ENCODE assay signal across 8 mouse cellular contexts in the genomic region with DNA sequence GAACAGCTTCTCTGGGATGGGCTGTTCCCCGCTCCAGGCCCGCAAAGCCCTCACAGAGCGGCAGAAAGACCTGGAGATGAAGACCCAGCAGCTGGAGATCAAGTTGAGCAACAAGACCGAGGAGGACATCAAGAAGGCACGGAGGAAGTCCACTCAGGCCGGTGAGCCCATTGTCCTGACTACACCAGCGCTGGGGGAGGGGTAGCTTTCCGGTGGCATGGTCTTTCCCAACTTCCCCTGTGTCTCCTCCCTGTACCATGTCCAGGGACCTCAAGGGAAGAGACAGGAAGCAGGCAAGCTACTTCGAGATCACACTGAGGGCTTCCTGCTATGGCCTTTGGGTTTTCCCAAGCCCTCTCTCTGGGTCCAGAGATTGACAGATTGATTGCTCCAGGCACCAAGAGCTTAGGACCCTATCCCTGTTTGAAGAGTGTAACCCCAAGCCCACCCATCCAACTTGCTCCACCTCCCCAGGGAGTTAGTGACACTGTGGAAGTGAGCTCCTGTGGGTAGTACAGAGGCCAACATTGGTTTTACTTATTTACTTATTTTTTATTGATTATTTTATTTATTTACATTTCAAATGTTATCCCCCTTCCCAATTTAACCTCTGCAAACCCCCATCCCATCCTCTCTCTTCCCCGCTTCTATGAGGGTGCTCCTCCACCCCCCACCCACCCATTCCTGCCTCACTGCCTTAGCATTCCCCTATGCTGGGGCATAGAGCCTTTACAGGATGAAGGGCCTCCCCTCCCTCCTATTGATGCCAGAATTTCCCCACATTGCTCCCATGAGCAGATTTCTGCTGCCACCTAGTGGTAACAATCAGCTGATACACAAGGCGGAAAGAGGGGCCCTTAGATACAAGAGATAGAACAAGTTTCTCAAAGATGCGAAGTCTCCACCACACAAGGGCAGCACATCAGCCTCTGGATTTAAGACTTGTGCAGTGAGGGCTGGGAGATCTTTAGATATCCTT. TPM values are rescaled to one million over a fixed set of nuclear protein-coding genes. Genes with fewer than 3 reads are reported as not detected.
DNase-seq lines count a peak whose midpoint lies in the region; ATAC-seq and TF ChIP-seq lines count a peak whose summit lies in the region.

No protein-coding gene starts in this region.

- H3K27me3 ChIP-seq in embryonic facial prominence, embryonic 11.5 days (ENCODE audit: control insufficient read depth, insufficient read depth, low read length): no peaks in the 10 kb centered on the region
- no peaks in the 10 kb centered on the region for H3K27me3 ChIP-seq in hindbrain, postnatal 0 days (ENCODE audit: insufficient read depth, low read length)
- H3K27me3 ChIP-seq in liver, embryonic 14.5 days (ENCODE audit: control insufficient read depth, insufficient read depth, low read length): no peaks in the 10 kb centered on the region
- H3K27me3 ChIP-seq in neural tube, embryonic 13.5 days: no peaks in the 10 kb centered on the region

- ATAC-seq in embryonic facial prominence, embryonic 11.5 days (replicated peaks; ENCODE audit: insufficient number of reproducible peaks, low FRiP score, low TSS enrichment, low read depth): 0 out of 2 replicates have a peak, but pooled peaks have one; percentile 48
- peak; percentile 83 for ATAC-seq in hindbrain, postnatal 0 days
- no peak for ATAC-seq in liver, embryonic 14.5 days (ENCODE audit: insufficient read depth)
- peak; percentile 86 for ATAC-seq in neural tube, embryonic 13.5 days (ENCODE audit: low read depth)
- ATAC-seq in monocyte, adult 5-6 weeks (replicated peaks; ENCODE audit: insufficient number of reproducible peaks, low FRiP score, low TSS enrichment, poor library complexity, severe bottlenecking): no peak; the same call in 1 of the 2 replicates

- H3K4me3 ChIP-seq in embryonic facial prominence, embryonic 11.5 days (ENCODE audit: low read depth, low read length): no peak overlapping the region
- no peak overlapping the region for H3K4me3 ChIP-seq in hindbrain, postnatal 0 days (ENCODE audit: low read length)
- H3K4me3 ChIP-seq in liver, embryonic 14.5 days (ENCODE audit: insufficient read depth in 1 of 2, low read depth in 2 of 2, low read length in 2 of 2): no peak overlapping the region
- no peak overlapping the region for H3K4me3 ChIP-seq in neural tube, embryonic 13.5 days

- H3K36me3 ChIP-seq in embryonic facial prominence, embryonic 11.5 days (replicated peaks; ENCODE audit: control insufficient read depth, insufficient read depth, low read depth, low read length): no peaks in the 10 kb centered on the region
- no peaks in the 10 kb centered on the region for H3K36me3 ChIP-seq in hindbrain, postnatal 0 days (ENCODE audit: insufficient read depth, low read length)
- H3K36me3 ChIP-seq in liver, embryonic 14.5 days (replicated peaks; ENCODE audit: control insufficient read depth, insufficient read depth, low read depth): no peaks in the 10 kb centered on the region
- H3K36me3 ChIP-seq in neural tube, embryonic 13.5 days: no peaks in the 10 kb centered on the region

- no peak for TF ChIP-seq EP300 in liver, embryonic 14.5 days (IDR thresholded peaks at IDR 0.05; ENCODE audit: low read depth)

- 59% methylated on average over 12 of the region's 12 CpGs for WGBS in embryonic facial prominence, embryonic 11.5 days
- 62% methylated on average over 12 of the region's 12 CpGs for WGBS in hindbrain, postnatal 0 days
- WGBS in liver, embryonic 14.5 days (ENCODE audit: insufficient replicate concordance): 25% methylated on average over 12 of the region's 12 CpGs
- 62% methylated on average over 12 of the region's 12 CpGs for WGBS in neural tube, embryonic 13.5 days

- no peak overlapping the region for H3K9ac ChIP-seq in embryonic facial prominence, embryonic 11.5 days (replicated peaks; ENCODE audit: low read length)
- H3K9ac ChIP-seq in hindbrain, postnatal 0 days (replicated peaks; ENCODE audit: low read length): no peak overlapping the region
- no peak overlapping the region for H3K9ac ChIP-seq in liver, embryonic 14.5 days (replicated peaks)
- no peak overlapping the region for H3K9ac ChIP-seq in neural tube, embryonic 13.5 days

- H3K27ac ChIP-seq in embryonic facial prominence, embryonic 11.5 days (replicated peaks; ENCODE audit: low read depth, low read length): no peak overlapping the region
- H3K27ac ChIP-seq in hindbrain, postnatal 0 days: no peak overlapping the region
- H3K27ac ChIP-seq in liver, embryonic 14.5 days: no peak overlapping the region
- H3K27ac ChIP-seq in neural tube, embryonic 13.5 days (replicated peaks): no peak overlapping the region

- TF ChIP-seq CTCF in hindbrain, postnatal 0 days (IDR thresholded peaks at IDR 0.05; ENCODE audit: low read depth): peak; percentile 96
- TF ChIP-seq CTCF in liver, embryonic 14.5 days (IDR thresholded peaks at IDR 0.05; ENCODE audit: low read depth): peak; percentile 78

- no peaks in the 10 kb centered on the region for H3K4me1 ChIP-seq in embryonic facial prominence, embryonic 11.5 days (ENCODE audit: control insufficient read depth, insufficient read depth, low read length)
- H3K4me1 ChIP-seq in hindbrain, postnatal 0 days (ENCODE audit: insufficient read depth, low read length): no peaks in the 10 kb centered on the region
- H3K4me1 ChIP-seq in liver, embryonic 14.5 days (replicated peaks; ENCODE audit: control insufficient read depth in 2 of 2, insufficient read depth in 2 of 2, low read length in 1 of 2): no peaks in the 10 kb centered on the region
- no peaks in the 10 kb centered on the region for H3K4me1 ChIP-seq in neural tube, embryonic 13.5 days (replicated peaks)

- H3K9me3 ChIP-seq in embryonic facial prominence, embryonic 11.5 days (replicated peaks; ENCODE audit: control insufficient read depth, low read length): no peaks in the 10 kb centered on the region
- H3K9me3 ChIP-seq in hindbrain, postnatal 0 days (ENCODE audit: low read length): no peaks in the 10 kb centered on the region
- H3K9me3 ChIP-seq in liver, embryonic 14.5 days (ENCODE audit: control insufficient read depth, low read length): no peaks in the 10 kb centered on the region
- no peaks in the 10 kb centered on the region for H3K9me3 ChIP-seq in neural tube, embryonic 13.5 days

- peak; percentile 73 for DNase-seq in right cerebral cortex, adult 18-20 months
- DNase-seq in right cerebral cortex, postnatal 36 days (ENCODE audit: low spot score in 2 of 2): no peak
- DNase-seq in adrenal gland, postnatal 10 days: peak; percentile 72
- peak; percentile 87 for DNase-seq in embryonic facial prominence, embryonic 11.5 days (ENCODE audit: low spot score)
- DNase-seq in hindbrain, postnatal 0 days (ENCODE audit: low spot score): peak; percentile 93
- peak in 1 of 3 experiments; percentile 7 for DNase-seq in liver, embryonic 14.5 days (ENCODE audit: low read depth in 3 of 3, low spot score in 3 of 3)

- H3K4me2 ChIP-seq in embryonic facial prominence, embryonic 11.5 days (ENCODE audit: low read depth, low read length): no peak overlapping the region
- no peak overlapping the region for H3K4me2 ChIP-seq in hindbrain, postnatal 0 days (ENCODE audit: low read depth, low read length)
- no peak overlapping the region for H3K4me2 ChIP-seq in liver, embryonic 14.5 days (ENCODE audit: low read depth)
- no peak overlapping the region for H3K4me2 ChIP-seq in neural tube, embryonic 13.5 days

RNA-seq across cellular contexts. Expression of a gene that starts 19.3 kb away (rescaled TPM):
- not detected for total RNA-seq in adrenal gland, postnatal 10 days (2021)
- not detected in 2 replicates for polyA plus RNA-seq in embryonic facial prominence, embryonic 11.5 days (2014; fragmentation: Nextera tagmentation; extraction: Ambion mirVana)
- total RNA-seq in hindbrain, postnatal 0 days (2014; rRNA removed): not detected in 2 replicates
- polyA plus RNA-seq in hindbrain, postnatal 0 days (2015; fragmentation: Nextera tagmentation; extraction: Ambion mirVana): not detected in 2 replicates
- not detected in 2 replicates for polyA plus RNA-seq in liver, embryonic 14.5 days (2012; rRNA removed)
- not detected in 2 replicates for polyA plus RNA-seq in liver, embryonic 14.5 days (2014; fragmentation: Nextera tagmentation; extraction: Ambion mirVana)
- not detected in 2 replicates for polyA plus RNA-seq in neural tube, embryonic 13.5 days (2015; fragmentation: Nextera tagmentation; extraction: Ambion mirVana)
- total RNA-seq in monocyte, adult 5-6 weeks (2017): not detected in 3 replicates

Comparison
In these comparisons a context has a peak if more than half of its experiments do, and no peak if none do; other contexts are left out.
1. DNase-seq: peak in right cerebral cortex, adult 18-20 months (single experiment), adrenal gland, postnatal 10 days (single experiment), embryonic facial prominence, embryonic 11.5 days (single experiment) and hindbrain, postnatal 0 days (single experiment); none in right cerebral cortex, postnatal 36 days (0 of 2).
2. ATAC-seq: peak in embryonic facial prominence, embryonic 11.5 days (single experiment), hindbrain, postnatal 0 days (single experiment) and neural tube, embryonic 13.5 days (single experiment); none in liver, embryonic 14.5 days (single experiment) and monocyte, adult 5-6 weeks (single experiment).